Mouse (Mus musculus) erythroblast, adult 5-6 weeks (primary cell): ENCODE results near the gene Fam186a. TPM values are rescaled to one million over a fixed set of nuclear protein-coding genes. Genes with fewer than 3 reads are reported as not detected.

Experiments used
- ATAC-seq: replicated peaks from 2 replicates; pipeline ENCODE4 v1.8.0; 2016; ENCODE audit warnings: moderate number of reproducible peaks, mild to moderate bottlenecking, moderate TSS enrichment, inconsistent platforms; ENCODE audit not compliant: poor library complexity, low FRiP score, severe bottlenecking
- total RNA-seq, 2 experiments: library from RNA; stranded (forward) in 1 of 2; stranded (reverse) in 1 of 2; fragments of 150-400 nt in 1 of 2; fragments of 200-764, 138-1000 nt in 1 of 2; gene quantifications; 2 replicates each; pipeline versions ENCODE4 v1.2.3 to v1.2.4; 2015 to 2017; ENCODE audit warnings: low replicate concordance in 2 of 2

Gene Fam186a
- total RNA-seq, 2 experiments from 2014 or later: not detected

GRCm38 (mm10) chr15:99884038-99884437, 82.8 kb downstream of the Fam186a start:
- no peak for ATAC-seq

- no peak for ATAC-seq
Observed at GRCm38 (mm10) chr15:99878541-99878940, 88.3 kb downstream of the Fam186a start.

GRCm38 (mm10) chr15:99875334-99875869, 91.5 kb downstream of the Fam186a start, which contains the start of gene Lima1:
TSS of gene Lima1 (minus strand) at chr15:99875456.
- 0 out of 2 replicates have a peak, but pooled peaks have one; percentile 39 for ATAC-seq

- ATAC-seq: no peak
Observed at GRCm38 (mm10) chr15:99874612-99875333, 92.1 kb downstream of the Fam186a start.

GRCm38 (mm10) chr15:99872543-99872942, 94.3 kb downstream of the Fam186a start:
- no peak for ATAC-seq

Other genes with a start within 250 kb of the Fam186a start
- gene Gpd1, start 249.5 kb downstream of the Fam186a start, total RNA-seq (2015; ENCODE audit: low replicate concordance): 0.19 and 0.63 TPM in 2 replicates
- 2.1 and 3.6 TPM in 2 replicates for gene Gpd1, start 249.5 kb downstream of the Fam186a start, total RNA-seq (2017; ENCODE audit: low replicate concordance)
- 10.4 and 15.3 TPM in 2 replicates for gene Cox14, start 241.4 kb downstream of the Fam186a start, total RNA-seq (2015; ENCODE audit: low replicate concordance)
- 5.6 and 9.1 TPM in 2 replicates for gene Cox14, start 241.4 kb downstream of the Fam186a start, total RNA-seq (2017; ENCODE audit: low replicate concordance)
- gene Cers5, start 194.2 kb downstream of the Fam186a start, total RNA-seq (2015; ENCODE audit: low replicate concordance): 9.2 and 11.3 TPM in 2 replicates
- 1.4 and 5.9 TPM in 2 replicates for gene Cers5, start 194.2 kb downstream of the Fam186a start, total RNA-seq (2017; ENCODE audit: low replicate concordance)
- gene Lima1, start 91.6 kb downstream of the Fam186a start, total RNA-seq (2015; ENCODE audit: low replicate concordance): 1.9 and 2.9 TPM in 2 replicates
- gene Lima1, start 91.6 kb downstream of the Fam186a start, total RNA-seq (2017; ENCODE audit: low replicate concordance): 2.8 and 4.7 TPM in 2 replicates
- 21.3 and 34.0 TPM in 2 replicates for gene Larp4, start 3.0 kb upstream of the Fam186a start, total RNA-seq (2015; ENCODE audit: low replicate concordance)
- gene Larp4, start 3.0 kb upstream of the Fam186a start, total RNA-seq (2017; ENCODE audit: low replicate concordance): 15.3 and 17.3 TPM in 2 replicates
- gene Dip2b, start 71.6 kb upstream of the Fam186a start, total RNA-seq (2015; ENCODE audit: low replicate concordance): 4.2 and 7.7 TPM in 2 replicates
- gene Dip2b, start 71.6 kb upstream of the Fam186a start, total RNA-seq (2017; ENCODE audit: low replicate concordance): 2.6 and 4.2 TPM in 2 replicates